Mouse (Mus musculus) adrenal gland, postnatal 4 days (tissue): ENCODE data around the gene Il9r. TPM values are rescaled to one million over a fixed set of nuclear protein-coding genes. Genes with fewer than 3 reads are reported as not detected.

Source experiments
- DNase-seq, 2 experiments: peaks; one replicate each; pipeline ENCODE4 v3.0.0; 2021 to 2022; ENCODE audit warnings: low spot score in 2 of 2, mixed read lengths in 2 of 2
- total RNA-seq, 2 experiments: library from RNA; stranded (reverse); gene quantifications; 2 replicates each; pipeline ENCODE4 v1.2.3; 2021

Il9r gene
- total RNA-seq, 2 experiments from 2014 or later, result 0.17 to 0.40 TPM

GRCm38 (mm10) chr11:32161500-32161899, 38.6 kb downstream of the Il9r start:
- DNase-seq, result no peak

- DNase-seq, result no peak
Measured at GRCm38 (mm10) chr11:32160341-32160740, 39.7 kb downstream of the Il9r start.

GRCm38 (mm10) chr11:32159176-32159575, 40.9 kb downstream of the Il9r start:
- DNase-seq, result no peak

- no peak for DNase-seq
Measured at GRCm38 (mm10) chr11:32157791-32158594, 42.1 kb downstream of the Il9r start.

GRCm38 (mm10) chr11:32156854-32157630, 43.0 kb downstream of the Il9r start:
- DNase-seq, result no peak

- DNase-seq, result no peak
Measured at GRCm38 (mm10) chr11:32153216-32153615, 46.9 kb downstream of the Il9r start.

- DNase-seq, result no peak
Measured at GRCm38 (mm10) chr11:32152814-32153213, 47.3 kb downstream of the Il9r start.

- no peak for DNase-seq
Measured at GRCm38 (mm10) chr11:32151243-32151642, 48.8 kb downstream of the Il9r start.

- no peak for DNase-seq
Measured at GRCm38 (mm10) chr11:32149605-32150004, 50.5 kb downstream of the Il9r start.

- no peak for DNase-seq
Measured at GRCm38 (mm10) chr11:32142771-32143170, 57.3 kb downstream of the Il9r start.

GRCm38 (mm10) chr11:32141627-32142586, 58.2 kb downstream of the Il9r start:
- no peak for DNase-seq

GRCm38 (mm10) chr11:32141034-32141433, 59.0 kb downstream of the Il9r start:
- DNase-seq, result peak in 1 of 2 experiments; percentile 36

- no peak for DNase-seq
Measured at GRCm38 (mm10) chr11:32139528-32139961, 60.5 kb downstream of the Il9r start.

GRCm38 (mm10) chr11:32138614-32138964, 61.5 kb downstream of the Il9r start:
- no peak for DNase-seq

GRCm38 (mm10) chr11:32137719-32138613, 62.1 kb downstream of the Il9r start:
- no peak for DNase-seq

Other genes with a start within 250 kb of the Il9r start
- not detected for gene 4930524B15Rik, start 234.7 kb downstream of the Il9r start, total RNA-seq
- 10 to 100 TPM; 58.2 to 64.7 TPM for gene Nsg2, start 199.8 kb downstream of the Il9r start, total RNA-seq
- gene Snrnp25, start 5.1 kb upstream of the Il9r start, total RNA-seq, result 10 to 100 TPM; 19.5 to 20.2 TPM
- gene Rhbdf1, start 22.0 kb upstream of the Il9r start, total RNA-seq, result 10 to 100 TPM; 43.7 to 47.5 TPM
- 10 to 100 TPM; 38.5 to 40.6 TPM for gene Mpg, start 26.2 kb upstream of the Il9r start, total RNA-seq
- gene Nprl3, start 67.4 kb upstream of the Il9r start, total RNA-seq, result 10 to 100 TPM; 73.7 to 77.3 TPM
- not detected for gene Hba-x, start 76.1 kb upstream of the Il9r start, total RNA-seq
- 1,000 to 10,000 TPM; 4,498 to 5,274 TPM for gene Hba-a1, start 83.2 kb upstream of the Il9r start, total RNA-seq
- gene Hbq1b, start 86.7 kb upstream of the Il9r start, total RNA-seq, result 1 to 10 TPM; 3.9 to 5.3 TPM
- gene Hba-a2, start 96.2 kb upstream of the Il9r start, total RNA-seq, result 1,000 to 10,000 TPM; 3,034 to 3,470 TPM
- gene Hbq1a, start 99.8 kb upstream of the Il9r start, total RNA-seq, result 1 to 10 TPM in 1 of 2 experiments, not detected in 1; 1.5 TPM
- gene Sh3pxd2b, start 147.5 kb upstream of the Il9r start, total RNA-seq, result 10 to 100 TPM; 23.4 to 29.2 TPM